Mouse (Mus musculus): ENCODE measurements around the gene Chd3.

DNA sequence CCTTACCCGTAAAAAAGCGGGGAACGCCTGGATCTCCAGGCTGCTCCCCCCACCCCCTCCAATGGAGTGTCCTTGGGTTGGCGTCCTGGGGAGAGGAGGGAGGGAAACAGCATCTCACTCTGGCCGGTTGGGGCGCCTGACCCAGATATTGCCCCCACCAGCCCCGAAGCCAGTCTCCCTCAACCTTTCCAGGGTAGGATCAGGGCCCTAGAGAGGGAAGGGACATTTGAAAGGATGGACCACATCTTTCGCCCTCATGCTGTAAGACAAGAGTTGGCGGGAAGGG, 42.1 kb downstream of the Chd3 start:
- no peak for TF ChIP-seq POLR2A (IDR thresholded peaks at IDR 0.05; ENCODE audit: low read depth, low read length)
- no peak for TF ChIP-seq CTCF (conservative IDR thresholded peaks at IDR 0.05 in 1 of 2, IDR thresholded peaks at IDR 0.05 in 1 of 2; ENCODE audit: low read depth in 2 of 2, low read length in 2 of 2)

All from CH12.LX (cell line).